Mouse (Mus musculus) small intestine, adult 2 months (tissue): ENCODE measurements around the gene Ephb6. TPM values are rescaled to one million over a fixed set of nuclear protein-coding genes. Genes with fewer than 3 reads are reported as not detected.

ENCODE experiments used
- H3K27ac ChIP-seq: fragments of 200-500 bp; 2 replicates; pipeline ENCODE4 v1.5.1; 2012; ENCODE audit warnings: low read depth, low read length, control low read depth, inconsistent platforms; ENCODE audit not compliant: insufficient read depth
- H3K27me3 ChIP-seq: fragments of 200-500 bp; 2 replicates; pipeline ENCODE4 v1.6.1; 2012; ENCODE audit warnings: mild to moderate bottlenecking, moderate library complexity, low read length, inconsistent platforms; ENCODE audit not compliant: control insufficient read depth, insufficient read depth
- H3K36me3 ChIP-seq: fragments of 200-500 bp; 2 replicates; pipeline ENCODE4 v1.6.1; 2012; ENCODE audit warnings: mild to moderate bottlenecking, low read length, control low read depth, inconsistent platforms; ENCODE audit not compliant: control insufficient read depth, insufficient read depth
- H3K4me1 ChIP-seq: fragments of 200-500 bp; 2 replicates; pipeline ENCODE4 v1.6.1; 2012; ENCODE audit warnings: low read length, inconsistent platforms, mixed read lengths; ENCODE audit not compliant: control insufficient read depth, insufficient read depth, insufficient read length
- H3K4me3 ChIP-seq: fragments of 200-500 bp; 2 replicates; pipeline ENCODE4 v1.5.1; 2012; ENCODE audit warnings: low read depth, mild to moderate bottlenecking, control low read depth, inconsistent platforms, low read length, moderate library complexity
- CTCF ChIP-seq: fragments of 200-500 bp; IDR thresholded peaks from 2 replicates; pipeline ENCODE4 v1.5.1; 2012; ENCODE audit warnings: low read depth, mild to moderate bottlenecking, control low read depth, inconsistent platforms, low read length, moderate library complexity, mixed read lengths; ENCODE audit not compliant: insufficient replicate concordance, insufficient read length; ENCODE audit errors: extremely low read depth
- POLR2A ChIP-seq: fragments of 200-500 bp; IDR thresholded peaks from 2 replicates; pipeline ENCODE4 v1.6.1; 2012; ENCODE audit warnings: low read depth, mild to moderate bottlenecking, control low read depth, inconsistent platforms, low read length, moderate library complexity
- WGBS: fragments of 180-500 bp; shearing (Covaris S2); methylation state at CpG from one replicate; pipeline ENCODE4 v1.1.7; 2018; 5-methylcytosine and 5-hydroxymethylcytosine counted together
- polyA plus RNA-seq: library from polyadenylated mRNA; depleted of rRNA; stranded (reverse); fragments of >200 nt; gene quantifications from 2 replicates; pipeline ENCODE4 v1.2.3, GENCODE M21; 2012

The Ephb6 gene
- polyA plus RNA-seq, 1 experiment = 2.1 TPM

DNA sequence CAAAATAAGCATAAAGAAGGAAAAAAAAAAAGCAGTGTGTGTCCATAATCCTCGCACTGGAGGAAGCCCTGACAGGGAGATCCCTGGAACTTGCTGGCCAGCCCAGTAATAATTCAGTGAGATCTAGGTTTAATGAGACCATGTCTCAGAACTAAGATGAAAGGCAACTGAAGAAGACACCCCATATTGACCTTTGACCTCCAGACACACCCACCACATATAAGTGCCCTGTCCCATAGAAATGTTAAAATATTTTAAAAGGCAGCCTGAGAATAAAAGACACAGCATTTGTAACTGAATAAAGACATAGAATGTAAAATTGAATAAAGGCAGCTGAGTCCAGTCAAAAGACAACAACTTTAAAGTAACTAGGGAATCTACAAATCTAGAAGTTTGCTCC is 40.0 kb upstream of the Ephb6 start:
- TF ChIP-seq CTCF = no peak
- no peak for TF ChIP-seq POLR2A
- no peaks in the 10 kb centered on the region for H3K36me3 ChIP-seq
- H3K4me3 ChIP-seq = no peak overlapping the region
- no peaks in the 10 kb centered on the region for H3K4me1 ChIP-seq
- WGBS = 79% methylated on average over 1 of the region's 1 CpGs
- H3K27ac ChIP-seq = no peak overlapping the region
- no peaks in the 10 kb centered on the region; the same call in 1 of the 2 replicates for H3K27me3 ChIP-seq

GRCm38 (mm10) chr6:41566965-41567364 is 38.3 kb upstream of the Ephb6 start:
- no peaks in the 10 kb centered on the region for H3K4me1 ChIP-seq
- H3K27ac ChIP-seq = no peak overlapping the region
- H3K27me3 ChIP-seq = no peaks in the 10 kb centered on the region; the same call in 1 of the 2 replicates
- TF ChIP-seq CTCF = no peak
- TF ChIP-seq POLR2A = no peak
- no peak overlapping the region for H3K4me3 ChIP-seq
- no peaks in the 10 kb centered on the region for H3K36me3 ChIP-seq
- WGBS = 84% methylated on average over 4 of the region's 4 CpGs

DNA sequence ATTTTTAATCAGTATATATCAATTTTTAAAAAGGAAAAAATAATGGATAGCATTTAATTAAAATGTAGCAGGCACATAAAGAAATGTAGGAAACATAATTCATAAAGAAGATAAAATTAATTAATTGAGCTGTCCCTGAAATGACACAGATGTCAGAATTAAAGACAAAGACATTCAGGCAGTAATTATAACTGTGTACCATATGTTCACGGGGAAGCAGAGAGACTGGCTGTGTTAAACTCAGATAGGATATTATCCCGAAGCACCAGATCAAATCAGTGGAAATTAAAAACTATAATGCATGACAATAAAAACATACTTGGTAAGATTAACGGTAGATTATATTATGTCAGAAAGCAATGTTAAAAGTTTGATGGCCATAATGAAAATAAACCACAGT is 36.2 kb upstream of the Ephb6 start:
- no peaks in the 10 kb centered on the region for H3K4me1 ChIP-seq
- H3K36me3 ChIP-seq = no peaks in the 10 kb centered on the region
- no peaks in the 10 kb centered on the region; the same call in 1 of the 2 replicates for H3K27me3 ChIP-seq
- H3K27ac ChIP-seq = no peak overlapping the region
- 88% methylated on average over 3 of the region's 3 CpGs for WGBS
- TF ChIP-seq POLR2A = no peak
- no peak for TF ChIP-seq CTCF
- H3K4me3 ChIP-seq = no peak overlapping the region

GRCm38 (mm10) chr6:41576526-41577097 is 28.7 kb upstream of the Ephb6 start:
- TF ChIP-seq CTCF (no peak), POLR2A (no peak)
- H3K36me3 ChIP-seq = no peaks in the 10 kb centered on the region
- no peak overlapping the region for H3K27ac ChIP-seq
- no peaks in the 10 kb centered on the region for H3K27me3 ChIP-seq
- no peak overlapping the region for H3K4me3 ChIP-seq
- WGBS = 33% methylated on average over 5 of the region's 5 CpGs
- no peaks in the 10 kb centered on the region for H3K4me1 ChIP-seq

- Histone ChIP-seq H3K4me1 (no peaks in the 10 kb centered on the region), H3K27me3 (no peaks in the 10 kb centered on the region), H3K27ac (no peak overlapping the region), H3K36me3 (no peaks in the 10 kb centered on the region), H3K4me3 (no peak overlapping the region)
- 70% methylated on average over 5 of the region's 5 CpGs for WGBS
- TF ChIP-seq CTCF = no peak
- no peak for TF ChIP-seq POLR2A
These were observed 28.0 kb upstream of the Ephb6 start for GRCm38 (mm10) chr6:41577297-41577696.

GRCm38 (mm10) chr6:41581295-41581694 is 24.0 kb upstream of the Ephb6 start:
- Histone ChIP-seq H3K27ac (no peak overlapping the region), H3K4me3 (no peak overlapping the region), H3K36me3 (no peaks in the 10 kb centered on the region), H3K4me1 (no peaks in the 10 kb centered on the region), H3K27me3 (no peaks in the 10 kb centered on the region)
- WGBS = 45% methylated on average over 7 of the region's 7 CpGs
- no peak for TF ChIP-seq POLR2A
- no peak for TF ChIP-seq CTCF

GRCm38 (mm10) chr6:41582189-41582588 is 23.1 kb upstream of the Ephb6 start:
- 82% methylated on average over 1 of the region's 1 CpGs for whole genome bisulfite sequencing
- Histone ChIP-seq H3K27me3 (no peaks in the 10 kb centered on the region), H3K36me3 (no peaks in the 10 kb centered on the region), H3K4me3 (no peak overlapping the region), H3K4me1 (no peaks in the 10 kb centered on the region), H3K27ac (no peak overlapping the region)
- TF ChIP-seq POLR2A = no peak
- no peak for TF ChIP-seq CTCF
